Mouse (Mus musculus) brain, embryonic 14.5 days (tissue): ENCODE data around the gene Slbp. TPM values are rescaled to one million over a fixed set of nuclear protein-coding genes. Genes with fewer than 3 reads are reported as not detected.

ENCODE experiments used
- DNase-seq: peaks from one replicate; pipeline ENCODE4 v3.0.0-alpha.2; 2011; ENCODE audit warnings: low read depth
- CTCF ChIP-seq: fragments of 200-500 bp; IDR thresholded peaks from 2 replicates; pipeline ENCODE4 v1.5.1; 2012; ENCODE audit warnings: inconsistent platforms, mild to moderate bottlenecking, moderate library complexity, borderline replicate concordance; ENCODE audit not compliant: insufficient read depth, insufficient read length; ENCODE audit errors: extremely low read depth
- POLR2A ChIP-seq: fragments of 200-500 bp; IDR thresholded peaks from 2 replicates; pipeline ENCODE4 v1.6.1; 2012; ENCODE audit warnings: mild to moderate bottlenecking, inconsistent platforms, borderline replicate concordance; ENCODE audit not compliant: poor library complexity, insufficient read depth, insufficient read length, severe bottlenecking; ENCODE audit errors: extremely low read depth
- polyA plus RNA-seq: library from polyadenylated mRNA; depleted of rRNA; stranded (reverse); fragments of >200 nt; gene quantifications from 2 replicates; pipeline ENCODE4 v1.2.3, GENCODE M21; 2012; rRNA removed

The Slbp gene
- polyA plus RNA-seq, 1 experiment = 66.6 TPM

GRCm38 (mm10) chr5:33607434-33607833 lies 44.9 kb downstream of the Slbp start:
- no peak for TF ChIP-seq CTCF
- no peak for TF ChIP-seq POLR2A
- no peak for DNase-seq

DNA sequence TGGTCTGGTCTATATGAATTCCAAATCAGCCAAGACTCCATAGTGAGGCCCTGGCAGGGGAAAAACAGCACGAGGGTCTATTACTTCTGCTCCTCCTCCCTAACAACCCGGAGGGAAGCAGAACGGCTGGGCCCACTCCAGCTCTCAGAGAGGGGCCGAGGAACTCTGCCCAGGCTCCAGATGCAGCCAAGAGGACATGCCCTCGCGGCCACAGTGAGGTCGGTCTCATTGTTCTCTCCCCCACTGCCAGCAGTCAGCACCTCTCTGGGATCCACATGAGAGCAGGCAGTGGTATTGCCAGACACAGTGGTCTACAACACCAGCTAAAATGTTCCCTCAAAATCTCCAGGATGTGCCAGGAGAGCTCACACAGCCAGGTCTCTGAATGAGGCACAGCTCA lies 45.7 kb downstream of the Slbp start:
- TF ChIP-seq CTCF = no peak
- TF ChIP-seq POLR2A = no peak
- no peak for DNase-seq

- no peak for TF ChIP-seq CTCF
- TF ChIP-seq POLR2A = no peak
- no peak for DNase-seq
Measured at GRCm38 (mm10) chr5:33605314-33605713, 47.1 kb downstream of the Slbp start.

GRCm38 (mm10) chr5:33593620-33594019 lies 58.8 kb downstream of the Slbp start:
- TF ChIP-seq POLR2A (no peak), CTCF (peak; percentile 41; the same call in 1 of the 2 replicates)
- no peak for DNase-seq

GRCm38 (mm10) chr5:33589221-33589888 lies 63.0 kb downstream of the Slbp start:
- peak; percentile 90 for DNase-seq
- TF ChIP-seq POLR2A (no peak), CTCF (peak; percentile 96)

DNA sequence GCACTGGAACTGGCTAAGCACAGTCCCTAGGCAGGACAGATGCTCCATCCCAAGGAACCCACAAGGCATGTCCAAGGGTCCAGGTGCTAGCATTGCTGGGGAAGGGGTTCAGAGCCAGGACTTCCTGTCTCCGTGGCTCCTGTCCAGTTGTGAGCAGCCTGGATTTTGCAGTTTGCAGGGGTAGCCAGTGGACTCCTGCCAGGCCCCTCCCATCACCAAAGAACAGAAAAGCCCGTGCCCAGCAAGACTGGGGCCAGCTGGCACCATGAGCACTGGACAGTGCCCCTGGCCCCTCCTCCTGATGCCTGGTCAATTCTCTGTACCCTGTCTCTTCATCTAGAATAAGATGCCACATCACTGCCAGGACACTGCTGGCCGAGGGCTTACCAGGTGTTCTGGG lies 64.3 kb downstream of the Slbp start:
- TF ChIP-seq POLR2A (no peak), CTCF (no peak)
- no peak for DNase-seq

- no peak for DNase-seq
- TF ChIP-seq POLR2A (no peak), CTCF (no peak)
Measured at GRCm38 (mm10) chr5:33587498-33588058, 64.8 kb downstream of the Slbp start.

Other genes starting within 250 kb of the Slbp start
- gene Nkx1-1, start 218.6 kb downstream of the Slbp start, polyA plus RNA-seq = 1.8 and 4.1 TPM in 2 replicates
- gene Fam53a, start 22.9 kb downstream of the Slbp start, polyA plus RNA-seq = 17.9 and 19.9 TPM in 2 replicates
- 0.98 and 1.00 TPM in 2 replicates for gene Gm9903, start 22.6 kb downstream of the Slbp start, polyA plus RNA-seq
- 33.1 and 48.6 TPM in 2 replicates for gene Tacc3, start 5.6 kb upstream of the Slbp start, polyA plus RNA-seq
- gene Tmem129, start 5.8 kb upstream of the Slbp start, polyA plus RNA-seq = 27.8 and 40.9 TPM in 2 replicates
- 86.0 and 123 TPM in 2 replicates for gene Fgfr3, start 69.1 kb upstream of the Slbp start, polyA plus RNA-seq
- gene Letm1, start 130.2 kb upstream of the Slbp start, polyA plus RNA-seq = 43.2 and 54.3 TPM in 2 replicates
- gene Nsd2, start 168.2 kb upstream of the Slbp start, polyA plus RNA-seq = 99.6 and 118 TPM in 2 replicates